Mouse (Mus musculus) stomach, postnatal 0 days (tissue): ENCODE measurements at regions not wholly inside any gene's neighbourhood (a gene's known extent, or its start where the extent isn't known, plus 50 kb on each side); places are given as distances from the start of the nearest gene placed in this dataset.

ENCODE experiments used
- ATAC-seq: fragments of 200-750 bp; cut with Nextera tagmentation; 2 replicates; pipeline ENCODE4 v1.8.0; 2017; ENCODE audit not compliant: low FRiP score, low TSS enrichment
- DNase-seq: peaks from one replicate; pipeline ENCODE4 v3.0.0-alpha.2; 2016; ENCODE audit warnings: low spot score
- H3K27ac ChIP-seq: fragments of 300-500 bp; sonication (generic); replicated peaks from 2 replicates; pipeline ENCODE4 v1.5.1; 2014; ENCODE audit warnings: mild to moderate bottlenecking, control low read depth
- H3K27me3 ChIP-seq: fragments of 300-500 bp; sonication (generic); 2 replicates; pipeline ENCODE4 v1.6.1; 2014; ENCODE audit warnings: low read length; ENCODE audit not compliant: control insufficient read depth, insufficient read depth
- H3K36me3 ChIP-seq: fragments of 300-500 bp; sonication (generic); 2 replicates; pipeline ENCODE4 v1.6.1; 2014; ENCODE audit warnings: low read length, mixed read lengths; ENCODE audit not compliant: control insufficient read depth, insufficient read depth
- H3K4me1 ChIP-seq: fragments of 300-500 bp; sonication (generic); replicated peaks from 2 replicates; pipeline ENCODE4 v1.6.1; 2014; ENCODE audit warnings: antibody characterized with exemption; ENCODE audit not compliant: control insufficient read depth, insufficient read depth
- H3K4me2 ChIP-seq: fragments of 300-500 bp; sonication (generic); replicated peaks from 2 replicates; pipeline ENCODE4 v1.6.1; 2014; ENCODE audit warnings: low read depth, mild to moderate bottlenecking, control low read depth, moderate library complexity
- H3K4me3 ChIP-seq: fragments of 300-500 bp; sonication (generic); 2 replicates; pipeline ENCODE4 v1.5.1; 2014; ENCODE audit warnings: low read depth, low read length, control low read depth
- H3K9ac ChIP-seq: fragments of 300-500 bp; sonication (generic); 2 replicates; pipeline ENCODE4 v1.6.1; 2014; ENCODE audit warnings: mild to moderate bottlenecking, low read length, control low read depth, mixed read lengths
- H3K9me3 ChIP-seq: fragments of 300-500 bp; sonication (generic); 2 replicates; pipeline ENCODE4 v1.6.1; 2016; ENCODE audit warnings: low read length; ENCODE audit not compliant: control insufficient read depth
- CTCF ChIP-seq: IDR thresholded peaks from 2 replicates; pipeline ENCODE4 v1.5.1; 2016; ENCODE audit warnings: antibody characterized with exemption, low read depth, mild to moderate bottlenecking, moderate library complexity
- EP300 ChIP-seq: optimal IDR thresholded peaks from 2 replicates; pipeline ENCODE3; 2016; ENCODE audit warnings: antibody characterized with exemption
- WGBS: fragments of 180-500 bp; shearing (Covaris S2); extraction: QIAGEN DNeasy Blood & Tissue Kit; methylation state at CpG from one replicate; pipeline ENCODE4 v1.1.7; 2014; 5-methylcytosine and 5-hydroxymethylcytosine counted together

DNA sequence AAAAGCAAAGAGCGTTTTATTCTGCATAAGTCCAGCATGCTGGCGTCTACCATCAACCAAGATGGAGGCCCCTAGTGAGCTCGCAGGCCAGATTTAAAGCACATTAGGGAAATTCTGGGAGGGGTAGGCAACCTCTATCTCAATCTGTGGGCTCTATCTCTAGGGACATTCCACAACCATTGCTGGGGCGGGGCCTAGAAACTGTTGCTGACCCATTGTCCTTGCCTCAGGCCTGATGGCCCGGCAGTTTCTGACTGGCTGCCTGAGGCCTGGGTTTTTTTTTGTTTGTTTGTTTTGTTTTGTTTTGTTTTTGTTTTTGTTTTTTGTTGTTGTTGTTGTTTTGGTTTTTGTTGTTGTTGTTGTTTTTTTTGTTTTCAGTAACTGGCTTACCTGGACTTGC is 81.4 kb downstream of the Gm10260 start:
- DNase-seq (no peak), ATAC-seq (no peak)
- Histone ChIP-seq H3K27me3 (no peaks in the 10 kb centered on the region), H3K9me3 (no peaks in the 10 kb centered on the region), H3K4me2 (no peak overlapping the region), H3K4me3 (no peak overlapping the region), H3K9ac (no peak overlapping the region), H3K4me1 (no peaks in the 10 kb centered on the region; the same call in 1 of the 2 replicates), H3K27ac (no peak overlapping the region), H3K36me3 (no peaks in the 10 kb centered on the region)
- TF ChIP-seq CTCF: no peak
- TF ChIP-seq EP300: no peak
- 91% methylated on average over 5 of the region's 5 CpGs for WGBS

DNA sequence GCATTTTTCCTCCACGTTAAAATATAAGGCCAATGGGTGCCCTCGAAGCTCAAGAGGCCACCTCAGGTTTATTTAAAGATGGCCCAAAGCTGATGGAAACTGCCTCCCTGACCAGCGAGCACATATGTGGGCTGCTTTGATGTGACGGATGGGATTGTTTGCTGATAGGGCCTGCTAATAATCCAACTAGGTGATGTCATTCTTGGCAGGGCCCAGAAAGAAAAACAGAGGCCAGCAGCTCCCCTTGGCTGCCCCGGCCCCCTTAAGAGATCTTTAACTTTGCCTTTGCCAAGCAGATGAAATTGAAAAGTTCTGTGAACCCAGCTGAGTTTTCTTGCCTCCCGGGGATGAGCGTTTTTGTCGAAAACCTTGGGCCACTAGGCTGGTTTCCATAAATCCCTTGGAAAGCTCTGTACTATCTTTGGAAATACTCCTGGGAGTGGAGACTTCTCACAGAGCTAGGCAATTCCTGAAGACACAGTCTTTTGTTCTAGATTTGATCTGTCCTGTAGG is 83.8 kb downstream of the Gm10260 start:
- Histone ChIP-seq H3K36me3 (no peaks in the 10 kb centered on the region), H3K9me3 (no peaks in the 10 kb centered on the region), H3K4me3 (no peak overlapping the region), H3K27me3 (no peaks in the 10 kb centered on the region), H3K4me2 (no peak overlapping the region), H3K4me1 (no peaks in the 10 kb centered on the region), H3K27ac (no peak overlapping the region), H3K9ac (no peak overlapping the region)
- WGBS: 35% methylated on average over 8 of the region's 8 CpGs
- ATAC-seq (no peak), DNase-seq (no peak)
- TF ChIP-seq EP300 (no peak), CTCF (no peak)

- Histone ChIP-seq H3K36me3 (no peaks in the 10 kb centered on the region), H3K27me3 (no peaks in the 10 kb centered on the region), H3K27ac (no peak overlapping the region), H3K4me1 (no peaks in the 10 kb centered on the region), H3K4me2 (no peak overlapping the region), H3K9ac (no peak overlapping the region), H3K4me3 (no peak overlapping the region), H3K9me3 (no peaks in the 10 kb centered on the region)
- DNase-seq: no peak
- TF ChIP-seq CTCF (no peak), EP300 (no peak)
- WGBS: 72% methylated on average over 5 of the region's 5 CpGs
- ATAC-seq: no peak
Observed at GRCm38 (mm10) chr13:97673107-97673506, 87.3 kb downstream of the Gm10260 start.

GRCm38 (mm10) chr13:97672038-97672675 is 88.3 kb downstream of the Gm10260 start:
- TF ChIP-seq EP300 (no peak), CTCF (no peak)
- no peaks in the 10 kb centered on the region for H3K36me3 ChIP-seq
- H3K4me1 ChIP-seq: no peaks in the 10 kb centered on the region
- no peaks in the 10 kb centered on the region for H3K27me3 ChIP-seq
- H3K9ac ChIP-seq: no peak overlapping the region
- DNase-seq (no peak), ATAC-seq (no peak)
- no peak overlapping the region for H3K4me3 ChIP-seq
- H3K9me3 ChIP-seq: no peaks in the 10 kb centered on the region
- no peak overlapping the region for H3K4me2 ChIP-seq
- 60% methylated on average over 7 of the region's 7 CpGs for WGBS
- H3K27ac ChIP-seq: no peak overlapping the region

DNA sequence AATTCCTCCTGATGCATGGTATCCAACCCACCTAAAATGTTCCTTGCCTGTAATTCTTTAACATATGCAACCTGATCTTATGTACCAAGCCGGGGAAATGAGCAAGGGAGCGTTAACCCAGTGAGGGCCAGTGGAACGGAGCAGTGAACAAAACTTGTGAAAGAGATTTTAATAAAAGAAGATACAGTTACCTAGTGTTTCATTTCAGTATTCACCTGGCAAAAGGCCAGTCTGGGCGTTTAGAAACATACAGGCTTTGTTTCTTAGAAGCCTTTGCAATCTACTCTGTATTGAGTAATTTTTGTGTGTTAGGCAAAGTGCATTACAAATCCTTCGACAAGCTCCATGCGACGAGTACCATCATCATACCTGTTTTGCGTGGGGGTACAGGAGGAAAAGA is 91.1 kb downstream of the Gm10260 start:
- H3K4me3 ChIP-seq: no peak overlapping the region
- H3K27me3 ChIP-seq: no peaks in the 10 kb centered on the region
- WGBS: 62% methylated on average over 8 of the region's 8 CpGs
- no peaks in the 10 kb centered on the region for H3K36me3 ChIP-seq
- no peak overlapping the region for H3K9ac ChIP-seq
- H3K4me1 ChIP-seq: no peaks in the 10 kb centered on the region
- ATAC-seq: no peak
- H3K4me2 ChIP-seq: no peak overlapping the region
- H3K27ac ChIP-seq: no peak overlapping the region
- H3K9me3 ChIP-seq: no peaks in the 10 kb centered on the region
- TF ChIP-seq EP300: no peak
- TF ChIP-seq CTCF: no peak
- DNase-seq: no peak

GRCm38 (mm10) chr13:97668910-97669309 is 91.5 kb downstream of the Gm10260 start:
- Histone ChIP-seq H3K4me2 (no peak overlapping the region), H3K27ac (no peak overlapping the region), H3K4me1 (no peaks in the 10 kb centered on the region), H3K9ac (no peak overlapping the region), H3K36me3 (no peaks in the 10 kb centered on the region), H3K4me3 (no peak overlapping the region), H3K27me3 (no peaks in the 10 kb centered on the region), H3K9me3 (no peaks in the 10 kb centered on the region)
- WGBS: 35% methylated on average over 5 of the region's 5 CpGs
- DNase-seq (no peak), ATAC-seq (no peak)
- TF ChIP-seq CTCF: no peak
- TF ChIP-seq EP300: no peak
